Mouse (Mus musculus): ENCODE results near the gene Olfr368.

Gene Olfr368

DNA sequence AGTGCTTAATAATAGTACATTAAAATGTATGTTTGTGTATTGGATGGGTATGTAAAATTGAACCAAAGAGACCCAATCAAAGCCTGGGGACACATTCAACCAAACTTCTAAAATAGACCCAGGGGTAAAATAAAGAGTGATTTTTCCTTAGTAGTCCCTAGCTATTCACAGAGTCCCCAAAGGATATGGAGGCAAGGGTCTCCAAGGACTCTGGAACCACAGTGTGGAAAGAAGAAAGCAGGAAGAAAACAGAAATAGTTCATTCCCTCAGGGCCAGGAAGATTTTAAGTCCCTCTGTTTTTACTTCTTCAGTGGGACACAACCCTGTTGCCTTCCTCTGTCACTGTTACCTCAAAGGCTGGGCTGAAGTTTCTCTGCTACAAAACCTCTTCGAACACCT is at the start of gene Olfr368:
TSS of gene Olfr368 (plus strand) at position 301 of the 400 bp plus-strand sequence.
- no peak for DNase-seq

DNA sequence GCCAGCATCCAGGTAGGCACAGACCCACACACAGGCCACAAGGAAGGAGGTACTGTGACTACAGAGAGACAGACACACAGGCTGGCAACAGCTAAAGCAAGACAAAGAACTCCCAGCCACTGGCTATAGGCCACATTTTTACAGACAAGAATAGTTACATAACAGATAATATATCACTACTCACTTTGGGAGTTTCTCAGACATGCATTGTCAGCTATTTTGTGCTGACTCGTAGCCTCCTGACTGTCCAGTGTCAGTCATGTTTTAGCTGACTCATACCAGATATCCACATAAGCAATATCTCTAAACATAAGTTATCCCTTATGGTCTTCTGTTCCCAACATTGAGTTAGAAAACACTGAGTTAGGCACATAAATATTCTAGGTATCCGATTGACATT is 7.0 kb downstream of the Olfr368 start:
- DNase-seq: no peak

DNA sequence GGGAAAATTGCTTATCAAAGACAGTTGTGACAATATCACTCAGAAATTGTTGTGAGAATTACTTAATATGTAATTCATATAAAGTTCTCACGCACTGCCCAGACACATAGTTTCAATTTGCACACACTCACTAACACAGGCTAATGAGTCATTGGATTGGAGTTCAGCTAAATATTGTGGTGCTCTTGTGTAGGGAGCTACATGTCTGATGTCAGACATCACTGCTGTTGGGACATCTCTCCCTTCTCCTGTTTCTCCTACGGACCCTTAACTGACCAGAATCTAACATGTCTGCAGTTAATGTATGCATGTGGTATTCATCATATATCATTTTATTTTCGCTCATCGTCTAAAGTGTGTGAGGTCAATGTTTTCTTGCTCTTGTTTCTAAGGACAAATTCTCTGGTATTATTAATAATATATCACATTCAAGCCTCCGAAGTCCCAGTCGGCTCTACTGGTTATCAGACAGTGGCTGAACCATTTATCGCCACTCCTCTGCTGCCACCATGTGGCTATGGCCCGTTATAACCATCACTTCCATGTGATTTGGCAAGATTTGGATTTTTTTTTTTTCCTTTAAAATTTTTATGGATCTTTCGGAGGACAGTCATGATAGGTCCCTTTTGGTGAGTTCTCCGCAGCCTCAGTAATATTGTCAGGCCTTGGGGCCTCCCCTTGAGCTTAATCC is 12.3 kb downstream of the Olfr368 start:
- no peak for DNase-seq

DNA sequence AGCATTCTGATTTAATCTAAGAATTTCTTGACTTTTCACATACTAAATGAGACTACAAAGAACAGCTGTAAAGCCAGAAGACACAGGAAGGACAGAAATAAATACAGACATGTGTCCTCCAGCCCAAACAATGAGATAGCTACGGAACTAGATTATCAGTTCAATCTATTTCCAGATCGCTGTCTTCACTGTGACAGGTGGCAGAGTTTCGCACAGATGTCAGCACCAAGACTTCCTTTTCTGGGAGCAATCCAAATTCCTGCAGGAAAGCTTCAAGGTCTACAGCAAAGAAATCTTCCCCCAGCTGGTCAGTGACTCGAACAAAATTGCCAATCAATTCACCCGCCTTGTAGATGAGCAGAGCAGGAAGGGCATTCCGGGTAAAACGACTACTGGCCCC is 25.4 kb downstream of the Olfr368 start:
- DNase-seq: no peak

DNA sequence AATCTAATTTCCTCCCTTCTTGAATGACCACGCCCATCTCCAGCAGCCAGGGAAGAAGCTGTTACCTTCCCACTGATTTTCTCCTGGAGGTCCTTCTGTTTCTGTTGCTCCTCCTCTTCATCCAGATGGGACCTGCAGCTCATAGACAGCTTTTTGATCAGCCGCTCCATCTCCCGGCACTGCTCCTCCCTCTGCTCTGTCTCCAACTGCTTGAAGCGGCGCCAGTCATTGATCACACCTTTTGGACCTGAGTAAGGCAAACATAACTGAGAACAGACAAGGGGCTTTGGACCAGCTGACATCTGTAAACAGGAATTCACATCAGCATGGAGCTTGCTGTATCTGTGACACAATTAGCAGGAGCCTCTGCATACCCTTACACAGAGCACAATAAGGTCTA is 29.3 kb downstream of the Olfr368 start:
- no peak for DNase-seq

DNA sequence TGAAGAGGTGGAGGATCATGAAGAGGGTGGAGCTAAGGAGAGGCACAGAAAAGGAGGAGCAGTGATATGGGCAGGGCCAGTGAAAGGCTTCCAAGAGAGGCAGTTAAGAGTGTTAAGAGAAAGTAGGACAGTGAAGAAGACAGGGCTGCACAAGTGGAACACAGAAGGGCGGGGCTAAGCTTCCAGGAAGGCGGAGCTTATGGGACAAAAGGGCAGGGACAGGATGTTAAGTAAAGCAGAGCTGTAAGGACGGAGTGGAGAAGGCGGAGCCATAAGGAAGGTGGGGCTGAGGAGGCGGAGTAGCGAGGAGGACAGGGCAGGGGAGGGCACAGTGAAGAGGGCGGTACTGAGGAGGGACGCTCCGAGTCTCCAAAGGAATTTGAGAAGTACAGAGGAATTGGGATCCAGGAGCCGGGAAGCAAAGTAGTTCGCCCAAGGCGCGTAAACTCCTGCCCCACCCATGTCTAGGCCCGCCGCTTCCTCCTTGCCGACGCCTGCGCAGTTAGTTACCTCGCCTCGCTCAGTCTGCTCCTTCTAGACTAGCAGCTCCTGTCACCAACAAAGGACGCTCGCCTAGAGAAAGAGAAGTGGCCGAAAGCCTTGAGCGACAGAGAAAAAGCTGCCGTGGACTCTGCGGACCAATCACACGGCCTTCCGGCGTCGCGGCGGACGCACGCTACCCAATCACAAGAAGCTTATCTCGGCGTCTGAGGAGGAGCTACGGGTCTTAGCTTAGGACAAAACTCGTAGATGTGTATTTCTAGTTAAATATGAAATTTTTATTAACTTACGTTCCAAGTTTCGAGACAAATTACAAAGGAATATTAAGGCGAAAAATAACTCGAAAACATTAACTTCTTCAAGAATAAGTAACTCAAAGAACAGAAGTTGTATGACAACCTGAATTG is 32.6 kb downstream of the Olfr368 start, which contains the start of gene Pdcl:
TSS of gene Pdcl (minus strand) at position 700 of the 908 bp plus-strand sequence.
- peak; percentile 93 to 98 for DNase-seq

DNA sequence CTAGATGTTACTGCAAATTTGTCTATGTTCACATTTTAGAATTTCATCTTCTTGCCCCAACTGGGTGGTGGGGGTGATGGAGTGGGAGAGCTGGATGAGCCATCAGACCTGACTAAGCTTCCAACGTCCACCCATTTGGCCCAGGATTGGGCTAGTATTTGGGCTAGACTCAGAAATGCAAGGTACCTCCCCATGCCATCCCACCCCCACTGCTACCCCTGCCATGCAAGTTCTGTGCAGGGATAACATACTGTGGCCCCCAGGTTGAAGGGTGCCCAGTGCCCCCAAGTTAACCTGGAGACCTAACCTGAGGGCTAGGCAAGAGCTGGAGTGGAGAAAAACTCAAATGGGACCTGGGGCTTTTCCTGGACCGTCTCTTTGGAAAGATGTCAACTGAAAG is 33.6 kb downstream of the Olfr368 start:
- DNase-seq: peak in 1 of 2 experiments; percentile 7

DNA sequence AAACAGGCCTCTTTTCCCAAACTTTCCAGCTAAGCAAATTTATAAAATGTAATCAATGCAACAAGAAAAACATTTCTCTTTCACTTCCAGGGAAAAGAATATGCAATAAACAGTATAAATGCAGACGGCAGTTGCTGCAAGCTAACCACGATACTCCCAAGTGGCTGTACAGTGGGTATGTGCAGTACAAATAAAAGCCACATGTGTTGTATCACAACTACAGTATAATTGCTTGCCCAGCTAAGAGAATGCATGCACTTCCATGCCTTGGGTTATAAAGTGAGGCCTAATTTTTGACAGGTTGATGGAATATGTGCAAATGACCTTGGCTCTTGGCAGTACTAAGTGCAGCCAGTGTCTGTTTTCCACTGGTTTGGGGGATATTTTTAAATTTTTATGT is 44.3 kb downstream of the Olfr368 start:
- no peak for DNase-seq

DNA sequence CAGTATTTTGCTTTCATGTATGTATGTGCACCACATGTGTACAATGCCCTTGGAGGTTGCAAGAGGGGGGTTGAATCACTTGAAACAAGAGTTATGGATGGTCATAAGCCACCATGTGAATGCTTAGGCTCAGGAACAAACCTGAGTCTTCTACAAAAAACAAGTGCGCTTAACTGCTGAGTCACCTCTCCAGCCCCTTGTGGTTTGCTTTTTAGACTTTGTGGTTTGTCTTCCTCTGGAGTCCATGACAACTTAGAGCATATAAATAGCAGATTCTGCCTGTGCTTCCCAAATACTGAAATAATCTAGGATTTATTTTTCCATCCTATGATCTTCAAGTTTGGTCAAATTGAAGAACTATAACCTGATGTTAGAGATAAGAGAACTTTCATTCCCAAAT is 49.7 kb downstream of the Olfr368 start:
- DNase-seq: no peak

DNA sequence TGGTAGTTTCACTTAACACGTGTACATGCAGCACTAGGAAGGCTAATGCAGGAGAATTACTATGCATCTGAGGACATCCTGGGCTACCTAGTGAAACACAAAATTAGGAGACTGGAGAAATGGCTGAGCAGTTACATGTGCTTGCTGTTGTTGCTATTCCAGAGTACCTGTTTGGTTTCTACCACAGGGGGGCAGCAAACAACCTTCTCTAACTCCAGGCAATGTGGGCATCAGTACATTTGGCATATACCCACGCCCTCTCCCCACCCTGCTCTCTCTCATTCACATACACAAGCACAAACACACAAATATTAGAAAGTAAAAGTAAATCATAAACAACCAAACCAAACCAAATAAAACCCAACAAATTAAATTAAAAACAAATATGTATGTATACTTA is 53.9 kb downstream of the Olfr368 start:
- DNase-seq: peak; percentile 17 to 20

Measured in thymus, adult 18-20 months (tissue).